Mouse (Mus musculus): ENCODE results near the gene Golph3l.
A peak's percentile ranks its signal among the peaks of the same experiment; 100 is the strongest.
"Not testable (repeated sequence)": the region's sequence is repeated elsewhere in the genome, so short reads cannot be mapped to it uniquely, and the experiment has no call there.

Golph3l gene

GRCm38 (mm10) chr3:95624628-95625503 lies 36.1 kb downstream of the Golph3l start, which contains the start of gene Ensa:
Gene Ensa (plus strand): TSS chr3:95624993.
- DNase-seq (ENCODE audit: low read depth, low spot score), result peak; percentile 98

- DNase-seq (ENCODE audit: low read depth, low spot score), result no peak
Measured at GRCm38 (mm10) chr3:95627763-95628162, 39.0 kb downstream of the Golph3l start.

DNA sequence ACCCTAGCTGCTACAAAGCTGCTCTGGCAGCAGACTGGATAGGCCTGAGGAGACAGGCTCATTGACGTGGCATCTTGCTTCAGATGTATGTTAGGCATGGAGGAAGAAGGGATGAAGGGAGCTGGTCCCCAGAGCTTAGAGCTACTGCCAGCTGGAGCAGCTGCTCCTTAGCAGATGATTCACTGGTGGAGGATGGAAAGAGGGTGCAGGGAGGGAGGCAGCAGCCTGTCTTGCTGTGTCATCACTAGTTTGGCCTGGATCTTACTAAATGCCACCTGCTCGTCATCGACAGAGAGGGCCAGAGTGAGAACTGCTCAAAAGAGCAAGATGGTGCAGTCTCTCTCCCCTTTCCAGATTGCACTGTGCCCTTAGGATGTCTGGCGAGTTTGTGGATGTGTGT lies 41.0 kb downstream of the Golph3l start:
- peak; percentile 32 for DNase-seq (ENCODE audit: low read depth, low spot score)

DNA sequence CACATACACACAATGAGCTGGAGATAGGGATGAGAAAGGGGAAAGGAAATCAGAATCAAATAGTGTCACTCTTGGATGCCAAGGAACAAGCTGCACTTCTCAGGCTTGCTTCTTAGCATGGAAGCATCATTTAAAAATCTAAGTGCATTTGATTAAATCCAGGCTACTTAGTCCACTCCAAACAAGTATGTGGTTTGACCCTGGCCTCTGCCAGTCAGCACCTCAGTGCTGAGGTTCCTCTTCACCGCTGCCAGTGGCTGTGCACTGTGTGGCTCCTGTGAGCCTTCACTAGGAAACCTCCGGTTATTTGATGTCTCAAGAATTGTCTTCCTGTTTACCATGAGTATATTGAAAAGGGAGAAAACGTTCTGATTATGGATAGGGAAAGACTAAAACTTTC lies 42.1 kb downstream of the Golph3l start:
- no peak for DNase-seq (ENCODE audit: low read depth, low spot score)

DNA sequence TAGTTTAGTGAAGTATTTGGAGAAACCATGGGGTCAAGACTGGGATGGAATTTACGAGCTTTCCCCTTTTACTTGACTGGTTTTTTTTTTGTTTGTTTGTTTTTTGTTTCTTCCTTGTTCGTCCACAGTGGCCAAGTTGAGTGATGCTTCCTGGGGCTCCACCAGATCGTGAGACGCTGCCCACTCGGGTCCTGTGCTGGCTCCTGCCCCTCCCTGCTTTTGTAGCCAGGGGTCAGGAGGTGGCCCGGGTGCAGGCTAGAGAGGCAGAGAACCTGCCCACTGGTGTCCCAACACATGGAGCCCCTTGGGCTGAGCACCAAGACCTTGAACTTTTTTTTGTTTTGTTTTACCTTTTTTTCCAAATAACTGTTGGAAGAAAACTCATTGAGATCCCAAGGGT lies 42.6 kb downstream of the Golph3l start:
- DNase-seq (ENCODE audit: low read depth, low spot score), result no peak

DNA sequence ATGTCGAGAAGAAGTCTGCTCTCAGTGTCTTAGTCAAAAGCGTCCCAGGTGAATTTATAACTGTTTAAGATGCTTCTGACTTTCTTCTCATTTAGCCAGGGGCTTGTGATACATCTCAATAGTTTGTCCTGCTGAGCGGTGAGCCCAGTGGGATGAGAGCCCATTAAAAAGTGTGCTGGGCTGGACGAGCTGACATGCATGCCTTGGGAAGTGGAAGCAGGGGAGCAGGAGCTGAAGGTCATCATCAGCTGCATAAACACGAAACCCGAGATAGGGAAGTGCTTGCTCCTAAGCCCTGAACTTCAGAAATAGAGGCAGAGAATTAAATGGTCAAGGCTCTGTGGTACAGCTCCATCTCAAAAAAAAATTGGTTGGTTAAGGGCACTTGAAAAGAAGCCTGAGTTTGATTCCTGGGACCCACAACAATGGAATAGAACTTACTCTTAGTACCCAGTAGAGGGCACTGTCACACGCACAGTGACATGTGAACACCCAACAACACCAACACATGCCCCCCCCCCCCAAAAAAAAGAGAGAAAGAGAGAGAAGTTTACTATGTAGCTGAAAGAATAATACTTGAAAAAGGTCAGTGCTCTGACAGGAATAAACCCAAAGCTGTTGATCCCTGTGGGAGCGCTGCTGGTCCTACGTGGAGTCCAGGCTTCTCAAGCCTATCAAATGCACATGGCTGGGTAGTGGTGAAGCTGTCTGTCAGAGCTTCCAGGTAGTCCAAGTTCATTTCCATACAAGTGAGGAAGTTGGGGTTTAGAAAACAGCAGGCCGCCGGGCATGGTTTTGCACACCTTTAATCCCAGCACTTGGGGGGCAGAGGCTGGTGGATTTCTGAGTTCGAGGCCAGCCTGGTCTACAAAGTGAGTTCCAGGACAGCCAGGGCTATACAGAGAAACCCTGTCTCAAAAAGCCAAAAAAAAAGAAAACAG lies 44.2 kb downstream of the Golph3l start:
- DNase-seq (ENCODE audit: low read depth, low spot score), result peak; percentile 56

DNA sequence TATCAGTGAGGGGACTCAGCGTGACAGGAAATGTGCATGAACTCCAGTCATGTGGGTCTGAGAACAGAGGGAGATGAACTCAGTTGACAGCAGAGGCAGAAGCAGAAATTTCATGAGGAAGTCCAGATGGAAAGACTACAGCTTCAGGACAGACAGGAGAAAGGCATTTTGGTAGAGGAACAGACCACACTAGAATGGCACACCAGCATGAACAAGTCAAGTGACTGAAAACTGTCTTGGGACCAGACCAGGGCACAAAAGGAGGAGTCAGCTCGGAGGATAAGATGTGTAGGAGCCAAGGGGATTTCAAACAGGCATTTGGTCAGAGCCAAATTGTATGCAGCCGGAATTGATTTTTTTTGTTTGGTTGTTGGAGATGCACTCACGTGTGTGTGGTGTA lies 46.9 kb downstream of the Golph3l start:
- no peak for DNase-seq (ENCODE audit: low read depth, low spot score)

DNA sequence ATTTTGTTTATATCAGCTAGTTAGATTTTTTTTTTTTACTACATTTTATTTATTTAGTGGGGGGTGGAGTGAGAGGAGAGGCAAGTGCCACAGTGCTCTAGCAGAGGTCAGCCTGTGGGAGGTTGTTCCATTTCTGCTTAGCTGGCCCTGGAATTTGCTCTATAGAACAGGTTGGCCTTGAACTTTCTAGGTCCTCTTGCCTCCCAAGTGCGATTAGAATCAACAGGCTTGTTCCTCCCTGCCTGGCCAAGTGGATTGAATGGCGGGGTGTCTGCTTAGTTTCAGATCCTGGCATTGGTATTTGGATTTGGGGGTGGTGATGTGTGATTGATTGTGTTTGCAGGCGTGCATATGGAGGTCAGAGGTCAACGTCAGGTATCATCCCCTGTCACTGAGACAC lies 47.3 kb downstream of the Golph3l start:
- DNase-seq (ENCODE audit: low read depth, low spot score), result no peak

GRCm38 (mm10) chr3:95639694-95640093 lies 51.0 kb downstream of the Golph3l start:
- no peak for DNase-seq (ENCODE audit: low read depth, low spot score)

DNA sequence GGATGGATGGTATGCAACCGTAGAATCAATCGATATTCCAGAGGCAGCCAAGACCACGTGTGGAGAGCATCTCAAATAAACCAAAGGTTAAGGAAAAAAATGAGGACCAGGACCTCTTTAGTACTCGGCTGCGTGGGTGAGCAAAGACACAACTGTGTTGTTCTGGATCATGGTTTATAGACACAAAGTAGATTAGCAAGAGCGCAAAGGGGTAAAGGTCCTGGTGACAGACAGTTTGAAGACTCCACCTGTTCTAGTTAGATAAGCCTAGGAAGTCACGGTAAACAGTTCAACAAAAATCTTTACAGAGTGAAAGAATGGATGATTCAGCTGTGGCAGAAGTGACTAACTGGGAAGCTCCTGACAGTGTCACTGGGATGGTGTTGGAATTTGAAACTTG lies 54.4 kb downstream of the Golph3l start:
- no peak for DNase-seq (ENCODE audit: low read depth, low spot score)

GRCm38 (mm10) chr3:95645313-95646235 lies 56.8 kb downstream of the Golph3l start:
- no peak for DNase-seq (ENCODE audit: low read depth, low spot score)

GRCm38 (mm10) chr3:95648016-95648415 lies 59.3 kb downstream of the Golph3l start:
- DNase-seq (ENCODE audit: low read depth, low spot score), result no peak

DNA sequence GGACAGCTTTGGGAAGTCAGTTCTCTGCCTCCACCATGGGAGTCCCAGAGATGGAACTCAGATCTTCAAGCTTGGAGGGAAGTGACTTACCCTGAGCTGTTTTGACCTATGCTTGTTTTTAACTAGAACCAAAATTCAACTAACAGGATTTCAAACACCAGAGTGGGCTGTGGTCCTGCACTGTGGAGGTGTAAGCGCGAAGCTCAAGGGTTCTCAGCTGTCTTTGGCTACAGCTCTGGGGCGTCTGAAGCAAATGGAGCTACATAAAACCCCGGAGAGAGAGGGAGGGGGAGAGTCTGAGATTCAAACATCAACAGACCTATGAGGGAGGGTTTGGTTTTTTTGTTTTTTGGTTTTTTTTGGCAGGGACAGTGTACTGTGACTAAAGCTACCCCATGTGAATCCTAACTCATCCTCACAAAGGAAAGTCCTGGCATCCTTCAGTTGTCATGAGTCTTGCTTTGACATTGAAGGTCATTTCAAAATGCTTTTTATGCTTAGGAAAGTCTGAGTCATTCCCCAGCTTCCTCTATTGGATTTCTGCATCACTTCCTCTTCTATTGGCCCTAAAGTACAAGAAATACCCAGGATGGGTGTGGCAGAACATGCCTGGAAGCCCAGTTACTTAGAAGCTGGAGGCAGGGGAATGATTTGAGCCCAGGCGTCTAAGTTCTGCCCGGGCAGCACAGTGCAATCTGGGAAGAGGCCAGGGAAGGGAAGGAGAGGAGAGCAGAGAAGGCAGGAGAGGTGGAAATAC lies 61.7 kb downstream of the Golph3l start:
- peak; percentile 93 for DNase-seq (ENCODE audit: low read depth, low spot score)

DNA sequence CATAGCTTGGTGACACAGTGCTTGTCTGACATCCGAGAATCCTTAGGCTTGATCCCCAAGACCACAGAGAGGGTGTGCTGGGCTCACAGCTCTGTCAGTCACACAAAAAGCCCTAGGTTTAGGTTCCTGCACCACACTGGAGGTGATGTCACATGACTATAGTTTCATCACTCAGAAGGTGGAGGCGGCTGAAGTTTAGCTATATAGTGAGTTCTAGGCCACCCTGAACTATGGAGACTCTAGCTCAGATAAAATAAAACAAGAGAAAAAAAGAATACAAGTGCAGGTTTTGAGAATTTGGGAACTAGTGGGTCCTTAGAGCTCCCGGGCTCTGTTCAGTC lies 62.3 kb downstream of the Golph3l start:
- no peak for DNase-seq (ENCODE audit: low read depth, low spot score)

DNA sequence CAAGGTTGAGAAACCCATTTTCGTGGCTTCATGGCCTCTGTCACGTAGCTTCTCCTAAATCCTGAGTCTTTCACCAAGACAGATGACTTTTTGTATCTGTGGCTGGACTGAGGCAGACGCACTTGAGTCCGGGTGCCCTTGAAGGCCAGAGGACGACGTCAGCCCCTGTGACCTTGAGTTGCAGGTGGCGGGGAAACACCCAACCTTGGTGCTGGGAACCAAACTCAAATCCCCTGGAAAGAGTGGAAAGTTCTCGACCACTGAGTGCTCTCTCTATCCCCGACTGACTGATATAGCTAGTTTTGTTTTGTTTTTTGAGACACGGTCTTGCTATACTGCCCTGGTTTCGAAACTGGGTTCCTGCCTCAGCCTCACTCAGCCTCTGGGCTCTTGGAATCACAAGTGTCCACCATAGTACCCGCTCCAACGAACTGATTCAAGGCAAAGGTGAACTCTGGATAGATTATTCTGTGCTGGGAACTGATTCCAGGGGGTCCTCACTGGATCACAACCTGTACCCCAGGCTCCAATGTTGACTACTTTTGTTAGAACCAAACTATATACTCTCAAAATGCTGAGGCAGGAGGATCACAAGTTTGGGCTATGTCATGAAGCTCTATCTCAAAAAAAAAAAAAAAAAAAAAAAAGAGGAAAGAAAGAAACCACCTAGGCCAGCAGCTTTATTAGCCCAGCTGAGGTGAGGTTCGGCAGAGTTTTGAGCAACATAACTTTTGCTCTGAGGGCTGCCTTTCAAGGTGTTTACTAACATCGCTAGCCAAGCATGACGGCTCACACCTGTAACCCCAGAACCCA lies 62.9 kb downstream of the Golph3l start:
- no peak for DNase-seq (ENCODE audit: low read depth, low spot score)

DNA sequence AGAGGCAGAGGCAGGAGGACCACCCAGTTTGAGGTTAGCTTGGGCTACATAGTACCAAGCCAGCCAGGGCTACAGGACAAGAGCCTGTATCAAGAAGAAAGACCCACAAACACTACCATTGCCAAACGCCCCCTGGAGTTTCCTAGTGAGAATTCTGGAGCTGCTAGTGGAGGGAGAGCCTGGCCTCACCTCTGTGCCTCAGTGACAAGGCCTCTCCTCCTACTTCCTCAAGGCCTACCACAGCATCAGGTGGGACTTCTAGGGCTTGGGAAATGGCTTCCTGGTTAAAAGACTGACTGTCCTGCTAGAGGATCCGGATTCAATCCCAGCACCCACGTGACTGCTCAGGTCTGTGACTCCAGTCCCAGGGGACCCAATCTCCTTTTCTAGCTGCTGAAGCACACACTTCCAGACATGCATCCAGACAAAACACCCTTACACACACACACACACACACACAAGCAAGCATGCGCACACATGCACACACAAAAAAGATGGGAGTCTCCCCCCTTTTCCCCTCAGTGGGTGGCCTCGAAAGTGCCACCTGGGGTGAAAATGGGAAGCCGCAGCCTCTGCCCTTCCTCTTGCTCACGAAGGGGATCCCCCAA lies 63.6 kb downstream of the Golph3l start:
- no peak for DNase-seq (ENCODE audit: low read depth, low spot score)

- DNase-seq (ENCODE audit: low read depth, low spot score), result no peak
Measured at GRCm38 (mm10) chr3:95652871-95653270, 64.1 kb downstream of the Golph3l start.

DNA sequence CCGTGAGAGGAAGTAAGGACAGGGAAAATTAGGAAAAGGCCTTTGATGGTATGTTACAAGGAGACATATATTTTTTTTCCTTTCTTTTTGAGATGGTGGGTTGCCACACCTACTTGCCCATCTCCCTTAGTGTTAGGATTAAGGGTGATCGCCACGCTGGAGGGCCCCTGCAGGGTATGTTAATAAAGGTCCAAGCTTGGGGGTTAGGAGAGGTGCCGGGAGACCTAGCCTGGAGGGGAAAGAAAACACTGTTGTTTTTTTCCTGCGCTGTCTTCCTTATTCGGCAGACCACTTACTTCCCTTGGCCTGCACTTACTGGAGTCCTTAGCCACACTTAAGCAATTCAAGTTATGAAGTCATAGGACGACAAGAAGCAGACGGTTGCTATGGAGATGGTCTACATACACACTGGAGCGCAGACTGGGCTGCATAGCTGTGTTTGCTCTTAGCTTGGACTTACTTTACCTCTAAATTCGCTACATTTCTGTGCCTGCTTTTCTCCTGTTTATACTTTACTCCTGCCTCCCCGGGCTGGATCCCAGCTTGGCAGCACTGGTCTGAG lies 64.8 kb downstream of the Golph3l start:
- no peak for DNase-seq (ENCODE audit: low read depth, low spot score)

- not testable (repeated sequence) for DNase-seq (ENCODE audit: low read depth, low spot score)
Measured at GRCm38 (mm10) chr3:95654371-95654770, 65.6 kb downstream of the Golph3l start.

All from skeletal muscle tissue, adult 2 months (tissue).